Mouse (Mus musculus) embryonic facial prominence, embryonic 13.5 days (tissue): ENCODE results near the gene Efhd1. TPM values are rescaled to one million over a fixed set of nuclear protein-coding genes. Genes with fewer than 3 reads are reported as not detected.

Experiments
- ATAC-seq: fragments of 200-750 bp; cut with Nextera tagmentation; 2 replicates; pipeline ENCODE4 v1.8.0; 2017; ENCODE audit warnings: low read depth; ENCODE audit not compliant: insufficient number of reproducible peaks, insufficient read depth, low FRiP score, low TSS enrichment
- H3K27ac ChIP-seq: fragments of 300-500 bp; sonication (generic); 2 replicates; pipeline ENCODE4 v1.5.1; 2015; ENCODE audit warnings: moderate library complexity, mild to moderate bottlenecking, inconsistent platforms
- H3K27me3 ChIP-seq: fragments of 300-500 bp; sonication (generic); 2 replicates; pipeline ENCODE4 v1.6.1; 2015; ENCODE audit warnings: mild to moderate bottlenecking, inconsistent platforms
- H3K36me3 ChIP-seq: fragments of 300-500 bp; sonication (generic); 2 replicates; pipeline ENCODE4 v1.6.1; 2015; ENCODE audit warnings: mild to moderate bottlenecking, inconsistent platforms
- H3K4me1 ChIP-seq: fragments of 300-500 bp; sonication (generic); 2 replicates; pipeline ENCODE4 v1.6.1; 2015; ENCODE audit warnings: inconsistent platforms
- H3K4me2 ChIP-seq: fragments of 300-500 bp; sonication (generic); 2 replicates; pipeline ENCODE4 v1.6.1; 2015; ENCODE audit warnings: moderate library complexity, mild to moderate bottlenecking, inconsistent platforms
- H3K4me3 ChIP-seq: fragments of 300-500 bp; sonication (generic); 2 replicates; pipeline ENCODE4 v1.5.1; 2015; ENCODE audit warnings: mild to moderate bottlenecking, inconsistent platforms
- H3K9ac ChIP-seq: fragments of 300-500 bp; sonication (generic); 2 replicates; pipeline ENCODE4 v1.6.1; 2015; ENCODE audit warnings: mild to moderate bottlenecking, inconsistent platforms
- H3K9me3 ChIP-seq: fragments of 300-500 bp; sonication (generic); 2 replicates; pipeline ENCODE4 v1.6.1; 2016; ENCODE audit warnings: inconsistent platforms
- WGBS: fragments of 180-500 bp; shearing (Covaris S2); methylation state at CpG from one replicate; pipeline ENCODE4 v1.1.7; 2015; ENCODE audit warnings: mixed read lengths; 5-methylcytosine and 5-hydroxymethylcytosine counted together
- polyA plus RNA-seq: library from polyadenylated mRNA; unstranded; fragments of >200 nt; fragmentation: Nextera tagmentation; extraction: Ambion mirVana; gene quantifications from 2 replicates; pipeline ENCODE4 v1.2.1, GENCODE M21; 2015

Efhd1 gene
- polyA plus RNA-seq, 1 experiment from 2014 or later, result 0.86 TPM

DNA sequence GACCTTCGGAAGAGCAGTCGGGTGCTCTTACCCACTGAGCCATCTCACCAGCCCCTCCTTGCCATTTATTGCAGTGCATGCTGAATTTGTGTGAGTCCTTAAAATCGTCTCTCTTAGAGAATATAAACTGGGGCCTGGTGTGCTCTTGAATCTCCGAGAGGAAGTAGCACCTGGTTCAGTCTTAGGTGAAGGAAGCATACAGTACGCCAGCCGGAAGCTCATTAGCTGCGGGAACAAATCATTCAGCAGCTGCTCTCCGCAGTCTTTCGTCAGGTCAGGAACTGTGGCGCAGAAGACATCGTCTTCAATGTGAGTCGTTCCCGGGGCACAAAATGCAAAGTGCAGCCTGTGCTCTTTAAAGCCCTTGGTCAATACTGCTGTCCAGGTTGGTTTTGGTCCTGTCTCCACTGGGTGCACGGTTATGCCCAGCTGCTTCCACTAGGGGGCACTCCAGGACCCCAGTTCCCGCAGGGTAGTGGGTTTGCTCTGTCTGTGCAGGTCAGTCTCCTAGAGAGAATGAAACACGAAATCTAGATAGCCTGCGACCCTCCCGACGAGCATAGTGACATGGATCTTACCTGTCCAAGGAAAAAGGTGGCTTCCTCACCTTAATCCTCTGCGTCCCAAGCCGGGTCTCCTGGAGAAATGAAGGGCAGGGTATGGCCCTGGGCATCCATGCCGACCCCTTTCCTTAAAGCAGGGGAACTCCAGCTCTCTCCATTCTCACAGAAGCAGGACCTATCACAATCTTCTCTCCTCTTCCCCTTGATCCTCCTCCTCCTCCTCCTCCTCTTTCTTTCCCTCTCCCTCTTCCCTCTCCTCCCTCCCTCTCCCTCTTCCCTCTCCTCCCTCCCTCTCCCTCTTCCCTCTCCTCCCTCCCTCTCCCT lies 18.0 kb upstream of the Efhd1 start:
- no peaks in the 10 kb centered on the region for H3K27me3 ChIP-seq
- WGBS, result 26% methylated on average over 22 of the region's 22 CpGs
- peak; percentile 54 for ATAC-seq
- H3K9ac ChIP-seq, result no peak overlapping the region
- no peaks in the 10 kb centered on the region for H3K9me3 ChIP-seq
- H3K4me3 ChIP-seq, result no peak overlapping the region
- 0 out of 2 replicates have a peak, but pooled peaks cover 3% of the 10 kb centered on the region for H3K4me1 ChIP-seq
- H3K27ac ChIP-seq, result no peak overlapping the region
- peak overlapping the region; percentile 49 for H3K4me2 ChIP-seq
- H3K36me3 ChIP-seq, result 0 out of 2 replicates have a peak, but pooled peaks cover under 1% of the 10 kb centered on the region

DNA sequence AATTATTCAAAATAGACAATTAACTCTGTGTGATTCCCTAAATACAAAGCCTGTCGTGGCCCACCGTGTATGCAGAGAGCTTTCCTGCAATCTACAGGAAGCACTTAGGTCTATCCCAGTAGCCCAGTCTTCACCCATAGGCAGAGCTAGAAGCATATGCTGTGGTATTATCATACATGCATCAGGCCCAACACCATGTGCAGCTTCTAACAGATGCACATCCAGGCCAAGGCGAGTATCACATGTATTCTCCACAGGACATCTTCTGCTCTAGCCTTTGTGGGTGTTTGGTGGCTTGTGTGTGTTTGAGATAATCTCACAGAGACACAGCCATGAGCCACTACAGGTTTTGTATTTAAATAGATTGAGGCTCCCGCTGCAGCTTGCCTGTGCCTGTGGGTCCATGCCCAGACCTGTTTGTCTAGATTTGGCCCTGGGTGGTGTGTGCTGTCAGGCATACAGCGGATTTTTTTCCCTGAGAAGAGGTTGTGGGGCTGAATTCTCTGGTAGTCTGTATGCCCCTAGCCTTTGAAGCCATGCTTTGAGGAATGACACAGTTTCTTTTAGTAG lies 12.0 kb upstream of the Efhd1 start:
- H3K27ac ChIP-seq, result no peak overlapping the region
- H3K9me3 ChIP-seq, result no peaks in the 10 kb centered on the region
- no peaks in the 10 kb centered on the region for H3K36me3 ChIP-seq
- no peak overlapping the region for H3K4me3 ChIP-seq
- H3K27me3 ChIP-seq, result no peaks in the 10 kb centered on the region
- no peak overlapping the region for H3K9ac ChIP-seq
- H3K4me1 ChIP-seq, result no peaks in the 10 kb centered on the region
- 47% methylated on average over 5 of the region's 5 CpGs for WGBS
- ATAC-seq, result no peak
- H3K4me2 ChIP-seq, result no peak overlapping the region

DNA sequence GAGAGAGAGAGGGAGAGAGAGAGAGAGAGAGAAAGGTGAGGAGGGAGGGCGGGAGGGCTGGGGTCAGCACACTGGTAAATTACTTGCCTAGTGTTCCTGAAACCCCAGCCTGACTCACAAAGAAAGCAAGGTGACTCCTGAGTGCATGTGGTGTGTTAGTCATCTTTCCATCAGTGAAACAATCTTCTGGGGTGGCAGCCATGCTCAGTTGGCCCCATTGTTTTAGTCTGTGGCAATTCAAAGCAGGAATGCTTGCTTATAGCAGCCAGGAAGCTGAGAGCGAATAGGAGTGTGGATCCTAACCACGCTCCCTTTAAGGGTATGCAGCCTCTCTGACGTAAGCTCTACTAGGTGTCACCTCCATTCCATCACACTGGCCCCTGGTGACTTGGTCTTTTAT lies 9.0 kb upstream of the Efhd1 start:
- Histone ChIP-seq H3K4me3 (no peak overlapping the region), H3K4me1 (no peaks in the 10 kb centered on the region), H3K9me3 (no peaks in the 10 kb centered on the region), H3K9ac (no peak overlapping the region), H3K27ac (no peak overlapping the region), H3K36me3 (no peaks in the 10 kb centered on the region), H3K4me2 (no peak overlapping the region), H3K27me3 (peaks cover 27% of the 10 kb centered on the region)
- 65% methylated on average over 4 of the region's 4 CpGs for WGBS
- ATAC-seq, result no peak

DNA sequence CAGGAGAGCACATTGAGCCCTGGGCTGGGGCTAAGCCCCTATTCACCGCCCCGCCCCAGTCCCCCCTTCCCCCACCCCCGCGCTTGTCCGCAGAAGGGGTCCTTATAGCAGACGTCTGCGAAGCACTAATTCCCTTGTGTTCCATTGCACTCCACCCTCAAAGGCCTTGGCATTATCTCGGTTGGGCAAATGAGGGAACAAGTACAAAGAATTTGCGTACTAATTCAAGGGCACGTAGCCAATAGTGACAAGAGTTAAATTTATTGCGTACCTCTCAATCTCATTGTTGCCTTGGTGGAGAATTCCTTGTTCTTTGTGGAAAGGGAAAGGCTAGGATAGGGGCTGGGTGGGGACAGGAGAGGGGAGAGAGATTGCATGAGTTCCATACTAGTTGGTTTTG lies 6.5 kb upstream of the Efhd1 start:
- ATAC-seq, result no peak
- Histone ChIP-seq H3K27me3 (peaks cover 53% of the 10 kb centered on the region), H3K9me3 (no peaks in the 10 kb centered on the region), H3K36me3 (no peaks in the 10 kb centered on the region), H3K27ac (no peak overlapping the region), H3K4me3 (no peak overlapping the region), H3K9ac (no peak overlapping the region), H3K4me2 (no peak overlapping the region), H3K4me1 (no peaks in the 10 kb centered on the region)
- 21% methylated on average over 11 of the region's 11 CpGs for WGBS

DNA sequence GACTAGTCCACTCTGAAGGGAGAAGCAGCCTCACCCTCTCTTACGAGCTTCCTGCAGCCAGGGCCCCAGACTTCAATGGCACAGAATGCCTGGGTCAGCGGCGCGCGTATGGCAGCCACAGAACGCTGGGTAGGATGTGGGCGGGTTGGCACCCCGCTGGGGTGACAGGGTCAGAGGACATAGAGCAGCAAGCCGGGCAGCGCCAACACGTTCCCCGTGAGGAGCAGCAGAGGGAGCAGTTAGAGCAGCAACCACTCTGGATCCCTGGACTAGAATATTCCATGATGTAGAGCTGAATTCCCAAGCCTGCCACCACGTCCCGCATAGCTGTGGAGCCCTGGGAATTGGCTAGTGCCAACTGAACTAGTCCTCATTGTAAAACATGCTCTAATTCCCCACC lies 5.7 kb upstream of the Efhd1 start:
- Histone ChIP-seq H3K9ac (no peak overlapping the region), H3K4me1 (peaks cover 4% of the 10 kb centered on the region; the same call in 1 of the 2 replicates), H3K36me3 (no peaks in the 10 kb centered on the region), H3K4me3 (no peak overlapping the region), H3K27ac (no peak overlapping the region), H3K9me3 (no peaks in the 10 kb centered on the region), H3K27me3 (peaks cover 60% of the 10 kb centered on the region), H3K4me2 (no peak overlapping the region)
- ATAC-seq, result no peak
- 24% methylated on average over 14 of the region's 14 CpGs for WGBS

DNA sequence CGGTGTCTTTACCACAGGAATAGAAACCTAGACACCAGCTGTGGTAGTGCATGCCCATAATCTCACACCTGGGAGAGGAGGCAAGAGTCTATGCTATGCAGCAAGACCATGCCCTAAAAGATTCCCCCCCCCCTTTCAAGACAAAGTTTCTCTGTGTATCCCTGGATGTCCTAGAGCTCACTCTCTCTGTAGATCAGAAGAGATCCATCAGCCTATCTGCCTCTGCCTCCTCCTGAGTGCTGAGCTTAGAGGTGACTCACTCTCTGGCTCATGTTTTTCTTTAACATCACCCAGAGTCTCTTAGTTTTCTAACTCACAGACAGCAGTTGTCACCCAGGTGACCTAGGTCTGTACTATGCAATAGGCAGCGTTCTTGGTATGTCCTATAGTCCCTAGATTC lies 4.8 kb upstream of the Efhd1 start:
- Histone ChIP-seq H3K4me2 (no peak overlapping the region), H3K9me3 (no peaks in the 10 kb centered on the region), H3K4me1 (peaks cover 10% of the 10 kb centered on the region), H3K4me3 (no peak overlapping the region), H3K9ac (no peak overlapping the region), H3K27me3 (peaks cover 69% of the 10 kb centered on the region), H3K27ac (no peak overlapping the region), H3K36me3 (no peaks in the 10 kb centered on the region)
- no peak for ATAC-seq
- 83% methylated on average over 2 of the region's 2 CpGs for WGBS

DNA sequence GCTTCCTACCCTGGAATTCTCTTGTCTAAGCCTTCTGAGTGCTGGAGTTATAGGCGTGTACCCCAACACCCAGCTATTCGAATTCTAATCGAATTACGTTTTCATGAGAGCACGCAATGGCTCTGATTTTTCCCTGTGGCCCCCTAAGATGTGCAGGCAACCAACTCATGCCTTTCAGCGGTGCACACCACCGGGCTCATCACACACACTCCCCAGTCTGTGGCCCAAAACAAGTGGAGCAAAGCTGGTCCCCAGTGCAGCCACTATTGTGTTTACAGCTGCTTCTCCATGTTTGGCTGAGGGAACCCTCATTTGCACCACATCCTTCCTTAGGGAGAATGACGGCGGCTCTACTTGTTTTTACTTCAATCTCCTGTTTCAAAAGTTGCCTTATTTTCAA lies 906 bp upstream of the Efhd1 start:
- peaks cover 21% of the 10 kb centered on the region for H3K4me1 ChIP-seq
- H3K36me3 ChIP-seq, result no peaks in the 10 kb centered on the region
- no peak for ATAC-seq
- H3K4me3 ChIP-seq, result 0 out of 2 replicates have a peak overlapping the region, but pooled peaks have one; percentile 54
- no peak overlapping the region for H3K9ac ChIP-seq
- H3K27ac ChIP-seq, result no peak overlapping the region
- H3K9me3 ChIP-seq, result no peaks in the 10 kb centered on the region
- peaks cover 94% of the 10 kb centered on the region for H3K27me3 ChIP-seq
- H3K4me2 ChIP-seq, result no peak overlapping the region
- WGBS, result 3% methylated on average over 9 of the region's 9 CpGs

DNA sequence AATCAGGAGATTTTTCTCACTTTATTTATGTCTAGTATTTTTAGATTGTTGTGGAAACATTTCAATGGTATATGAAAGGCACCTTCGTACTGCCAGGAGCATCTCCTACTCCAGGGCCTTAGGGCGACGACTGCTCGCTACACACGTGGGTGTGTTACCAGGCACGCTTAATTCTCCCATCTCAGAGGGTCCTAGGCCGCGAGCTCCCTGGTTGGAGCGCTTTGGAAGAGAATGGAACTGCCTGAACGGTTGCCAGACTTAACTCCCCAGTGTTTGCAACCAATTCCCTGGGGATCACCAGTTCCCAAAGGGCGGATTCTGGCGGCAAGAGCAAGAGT lies 398 bp upstream of the Efhd1 start:
- no peak for ATAC-seq
- Histone ChIP-seq H3K27me3 (peaks cover 94% of the 10 kb centered on the region), H3K9me3 (no peaks in the 10 kb centered on the region), H3K4me2 (peak overlapping the region; percentile 98), H3K27ac (no peak overlapping the region), H3K36me3 (no peaks in the 10 kb centered on the region), H3K4me1 (peaks cover 21% of the 10 kb centered on the region), H3K9ac (no peak overlapping the region), H3K4me3 (peak overlapping the region; percentile 54)
- under 1% methylated on average over 12 of the region's 12 CpGs for WGBS

DNA sequence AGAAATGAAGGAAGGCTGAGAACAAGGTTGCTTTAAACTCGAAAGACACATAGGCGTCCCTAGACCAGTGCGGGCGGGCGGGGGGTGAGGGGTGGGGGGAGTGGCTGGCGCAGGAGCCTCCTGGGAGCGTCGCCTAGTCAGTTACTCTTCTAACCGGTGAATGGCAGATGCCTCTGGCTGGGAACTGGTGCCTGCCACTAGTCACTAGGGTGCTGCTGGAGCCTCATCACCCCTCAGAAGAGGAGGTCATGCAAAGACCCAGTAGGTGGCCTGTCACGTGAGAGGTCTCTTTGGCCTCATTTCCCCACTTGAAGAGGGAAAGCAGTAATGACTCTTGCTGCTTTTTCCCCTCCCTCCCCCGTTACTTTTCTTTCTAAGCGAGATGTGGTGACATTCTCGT lies 1.0 kb downstream of the Efhd1 start:
- Histone ChIP-seq H3K36me3 (no peaks in the 10 kb centered on the region), H3K27ac (no peak overlapping the region), H3K4me1 (peaks cover 26% of the 10 kb centered on the region), H3K9ac (no peak overlapping the region), H3K9me3 (no peaks in the 10 kb centered on the region), H3K27me3 (peaks cover 82% of the 10 kb centered on the region), H3K4me3 (peak overlapping the region; percentile 54), H3K4me2 (peak overlapping the region; percentile 98)
- ATAC-seq, result no peak
- WGBS, result 1% methylated on average over 13 of the region's 13 CpGs

DNA sequence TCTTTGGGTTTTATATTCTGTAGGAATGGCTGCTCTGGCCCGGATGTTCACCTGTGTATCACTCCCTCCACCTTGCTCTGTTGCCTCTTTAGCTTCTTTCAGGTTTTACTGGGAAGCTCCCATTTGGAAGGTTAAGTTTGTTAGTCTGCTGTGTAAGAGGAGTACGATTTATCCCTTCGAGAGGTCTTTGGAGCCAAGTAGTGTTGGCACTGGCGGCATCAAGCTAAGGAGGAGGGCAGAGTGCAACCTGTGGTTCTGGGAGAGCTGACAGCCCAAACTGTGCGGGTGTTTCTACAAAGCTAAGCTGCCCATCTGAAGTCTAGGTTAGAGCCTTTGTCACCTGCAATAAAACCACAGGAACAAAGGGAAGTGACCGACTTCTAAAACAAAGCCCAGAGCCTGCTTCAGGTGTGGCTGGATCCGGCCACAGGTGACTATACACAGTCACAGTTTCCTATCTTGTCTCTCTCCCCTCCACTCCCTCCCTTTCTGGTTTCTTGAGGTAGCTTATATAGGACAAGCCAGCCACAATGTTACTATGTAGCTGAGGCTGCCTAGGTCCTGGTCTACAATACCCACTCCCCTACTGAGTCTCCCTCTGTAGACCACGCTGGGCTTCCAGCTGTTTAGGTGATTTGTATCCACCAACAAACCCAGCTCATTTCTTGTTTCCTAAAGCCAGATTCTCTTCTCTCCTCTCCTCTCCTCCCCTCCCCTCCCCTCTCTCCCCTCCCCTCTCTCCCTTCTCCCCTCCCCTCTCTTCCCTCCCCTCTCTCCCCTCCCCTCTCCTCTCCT lies 2.3 kb downstream of the Efhd1 start:
- no peak overlapping the region for H3K4me2 ChIP-seq
- no peak for ATAC-seq
- H3K9me3 ChIP-seq, result no peaks in the 10 kb centered on the region
- H3K4me3 ChIP-seq, result no peak overlapping the region
- H3K27me3 ChIP-seq, result peaks cover 70% of the 10 kb centered on the region
- peaks cover 39% of the 10 kb centered on the region for H3K4me1 ChIP-seq
- H3K27ac ChIP-seq, result no peak overlapping the region
- WGBS, result 29% methylated on average over 8 of the region's 8 CpGs
- no peaks in the 10 kb centered on the region for H3K36me3 ChIP-seq
- no peak overlapping the region for H3K9ac ChIP-seq

DNA sequence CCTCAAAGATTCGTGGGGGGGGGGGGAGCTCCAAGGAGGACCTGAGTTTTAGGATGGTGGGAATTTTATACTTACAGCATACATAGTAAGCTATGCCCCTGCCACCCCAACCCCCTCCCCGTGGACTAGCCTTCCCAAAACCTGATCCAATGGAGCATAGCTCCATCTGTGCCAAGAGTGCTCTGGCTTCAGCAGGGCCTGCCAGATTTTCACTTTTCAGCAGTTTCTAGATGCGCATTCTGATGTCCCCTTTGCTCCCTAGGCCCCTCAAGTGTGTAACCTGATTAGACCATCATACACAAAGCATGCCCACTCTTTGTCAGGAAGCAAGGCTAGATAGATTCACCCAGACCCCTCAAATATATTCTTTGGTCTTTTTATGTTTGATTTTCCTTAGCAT lies 6.0 kb downstream of the Efhd1 start:
- Histone ChIP-seq H3K9ac (0 out of 2 replicates have a peak overlapping the region, but pooled peaks have one; percentile 17), H3K9me3 (no peaks in the 10 kb centered on the region), H3K4me1 (peaks cover 38% of the 10 kb centered on the region), H3K36me3 (no peaks in the 10 kb centered on the region), H3K27me3 (peaks cover 32% of the 10 kb centered on the region), H3K4me3 (no peak overlapping the region), H3K4me2 (peak overlapping the region; percentile 46), H3K27ac (peak overlapping the region; percentile 82)
- 28% methylated on average over 3 of the region's 3 CpGs for WGBS
- peak; percentile 44; the same call in 1 of the 2 replicates for ATAC-seq
